Mouse (Mus musculus): ENCODE results near the gene Dnajc4. TPM values are rescaled to one million over a fixed set of nuclear protein-coding genes. Genes with fewer than 3 reads are reported as not detected.

Gene Dnajc4
- polyA plus RNA-seq, 1 experiment: 28.5 TPM

DNA sequence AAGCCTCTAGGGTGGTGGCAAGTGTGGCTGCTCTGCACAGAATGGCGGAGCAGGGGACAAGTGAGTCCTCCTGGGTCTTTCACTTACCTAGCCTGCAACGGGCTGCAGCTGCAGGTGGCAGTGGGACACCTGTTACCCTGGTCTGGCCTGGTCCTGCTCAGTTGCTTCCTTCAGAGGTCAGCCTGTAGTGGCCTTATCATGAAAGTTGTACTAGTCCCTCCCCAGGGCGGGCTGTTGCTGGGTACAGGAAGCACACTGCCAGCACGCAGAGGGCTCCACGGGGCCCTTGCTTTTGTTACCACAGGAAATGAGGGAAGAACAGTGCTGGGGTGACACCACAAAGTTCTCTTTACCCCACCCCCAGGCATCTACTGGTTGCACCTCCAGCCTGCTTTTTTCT lies 26.8 kb upstream of the Dnajc4 start, which contains the start of gene Fermt3:
Fermt3 (minus strand) TSS at position 279 of the 400 bp plus-strand sequence.
- Histone ChIP-seq H3K27me3 (ENCODE audit: control insufficient read depth, insufficient read depth, insufficient read length) (no peaks in the 10 kb centered on the region), H3K4me2 (ENCODE audit: low read depth) (no peak within 1 kb of the TSS), H3K36me3 (ENCODE audit: control insufficient read depth, insufficient read depth) (peaks cover 41% of the 10 kb centered on the region), H3K79me2 (ENCODE audit: control insufficient read depth, insufficient read depth) (no peaks in the 10 kb centered on the region), H3ac (ENCODE audit: control insufficient read depth, insufficient read length) (no peak within 1 kb of the TSS), H3K4me3 (no peak within 1 kb of the TSS)
- TF ChIP-seq REST (IDR thresholded peaks at IDR 0.05; ENCODE audit: insufficient read depth, insufficient read length): no peak
- TF ChIP-seq POLR2AphosphoS2 (IDR thresholded peaks at IDR 0.05; ENCODE audit: insufficient read length, low read depth): peak; percentile 60

DNA sequence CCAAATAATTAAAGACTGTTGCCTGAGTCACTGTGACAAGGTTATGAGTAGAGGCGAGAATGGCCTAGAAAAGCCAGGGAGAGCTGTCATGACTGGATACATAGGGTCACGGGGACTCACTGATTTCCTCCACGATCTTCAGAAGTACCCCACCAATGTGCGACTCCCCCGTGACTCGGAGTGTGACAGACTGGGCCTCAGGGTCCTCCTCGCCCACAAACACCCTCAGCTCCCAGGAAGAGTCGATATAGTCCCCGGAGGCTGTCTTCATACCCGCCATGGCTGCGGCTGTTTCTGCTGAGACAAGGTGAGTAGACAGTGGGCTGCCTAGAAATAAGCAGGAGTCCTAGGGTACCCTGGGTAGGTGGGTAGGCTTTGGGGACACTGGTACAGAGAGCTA lies 26.2 kb upstream of the Dnajc4 start:
- Histone ChIP-seq H3K4me3 (no peak overlapping the region), H3K27me3 (ENCODE audit: control insufficient read depth, insufficient read depth, insufficient read length) (no peaks in the 10 kb centered on the region), H3K36me3 (ENCODE audit: control insufficient read depth, insufficient read depth) (peaks cover 37% of the 10 kb centered on the region)

DNA sequence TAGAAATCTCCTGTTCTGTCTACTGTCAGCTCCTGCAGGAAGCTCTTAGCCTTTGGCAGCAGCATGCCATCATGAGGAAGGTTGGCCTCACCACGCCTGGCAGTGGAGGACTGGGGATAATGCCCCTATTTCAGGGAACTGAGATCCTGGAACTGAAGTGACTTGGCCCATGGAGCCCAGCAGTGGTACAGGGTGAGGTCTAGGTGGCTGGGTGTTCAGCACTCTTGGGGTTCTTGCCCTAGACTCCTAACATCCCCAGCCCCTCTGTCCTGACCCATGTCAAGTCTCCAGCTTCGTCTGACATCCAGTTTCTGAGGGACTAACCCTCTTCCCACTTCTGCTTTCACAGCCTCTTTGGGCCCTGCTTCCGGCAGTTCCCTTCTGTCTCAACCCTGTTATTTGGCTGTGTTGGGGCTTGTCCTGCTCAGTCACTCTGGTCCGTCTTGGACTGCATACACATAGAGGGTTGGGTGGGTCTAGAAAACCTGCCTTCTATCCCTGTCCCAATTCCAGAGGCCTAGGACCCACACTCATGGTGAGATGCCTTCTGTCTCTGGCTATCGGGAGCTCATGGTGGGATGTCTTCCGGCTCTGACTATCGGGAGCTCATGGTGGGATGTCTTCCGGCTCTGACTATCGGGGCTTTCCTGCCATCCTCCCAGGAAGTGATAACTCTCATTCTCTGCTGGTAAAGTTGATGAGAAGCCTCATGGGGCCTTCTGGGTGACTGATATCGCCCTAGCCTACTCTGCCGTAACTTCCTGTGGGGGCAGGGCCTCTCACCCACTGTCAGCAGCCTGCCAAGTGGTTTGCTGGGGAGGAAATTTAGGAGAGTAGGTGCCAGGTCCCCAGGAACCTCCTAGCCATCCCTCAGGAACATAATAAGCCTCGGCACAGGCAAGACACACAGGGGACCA lies 25.4 kb upstream of the Dnajc4 start:
- H3K79me2 ChIP-seq (ENCODE audit: control insufficient read depth, insufficient read depth): no peaks in the 10 kb centered on the region
- peaks cover 30% of the 10 kb centered on the region for H3K36me3 ChIP-seq (ENCODE audit: control insufficient read depth, insufficient read depth)
- no peaks in the 10 kb centered on the region for H3K27me3 ChIP-seq (ENCODE audit: control insufficient read depth, insufficient read depth, insufficient read length)
- no peak overlapping the region for H3K4me3 ChIP-seq
- H3ac ChIP-seq (ENCODE audit: control insufficient read depth, insufficient read length): no peak overlapping the region
- no peak overlapping the region for H3K4me2 ChIP-seq (ENCODE audit: low read depth)
- TF ChIP-seq REST (IDR thresholded peaks at IDR 0.05; ENCODE audit: insufficient read depth, insufficient read length): no peak
- TF ChIP-seq MYOD1 (IDR thresholded peaks at IDR 0.05; ENCODE audit: control insufficient read depth in 1 of 3, insufficient read length in 2 of 3, low read depth in 2 of 3): no peak

More for the DNA sequence above, 26.2 kb upstream of the Dnajc4 start:
- Histone ChIP-seq H3ac (ENCODE audit: control insufficient read depth, insufficient read length) (no peak overlapping the region), H3K79me2 (ENCODE audit: control insufficient read depth, insufficient read depth) (no peaks in the 10 kb centered on the region), H3K4me2 (ENCODE audit: low read depth) (no peak overlapping the region)
- TF ChIP-seq E2F4 (IDR thresholded peaks at IDR 0.05; ENCODE audit: insufficient read depth) (no peak), CEBPB (IDR thresholded peaks at IDR 0.05; ENCODE audit: insufficient read depth, poor library complexity, severe bottlenecking) (no peak), TCF12 (IDR thresholded peaks at IDR 0.05; ENCODE audit: insufficient read depth, poor library complexity, severe bottlenecking) (no peak), REST (IDR thresholded peaks at IDR 0.05; ENCODE audit: insufficient read depth, insufficient read length) (no peak), USF1 (IDR thresholded peaks at IDR 0.05; ENCODE audit: low read depth) (no peak), POLR2A (IDR thresholded peaks at IDR 0.05; ENCODE audit: insufficient read length, low read depth) (no peak), POLR2AphosphoS2 (IDR thresholded peaks at IDR 0.05; ENCODE audit: insufficient read length, low read depth) (no peak), TCF3 (IDR thresholded peaks at IDR 0.05; ENCODE audit: insufficient read length, low read depth) (no peak), MYOG (IDR thresholded peaks at IDR 0.05; ENCODE audit: control insufficient read depth in 1 of 3, insufficient read depth in 1 of 3, insufficient read length in 2 of 3, low read depth in 2 of 3) (no peak), MYOD1 (IDR thresholded peaks at IDR 0.05; ENCODE audit: control insufficient read depth in 1 of 3, insufficient read length in 2 of 3, low read depth in 2 of 3) (no peak), SRF (IDR thresholded peaks at IDR 0.05; ENCODE audit: control insufficient read depth, insufficient read length, low read depth) (no peak)

DNA sequence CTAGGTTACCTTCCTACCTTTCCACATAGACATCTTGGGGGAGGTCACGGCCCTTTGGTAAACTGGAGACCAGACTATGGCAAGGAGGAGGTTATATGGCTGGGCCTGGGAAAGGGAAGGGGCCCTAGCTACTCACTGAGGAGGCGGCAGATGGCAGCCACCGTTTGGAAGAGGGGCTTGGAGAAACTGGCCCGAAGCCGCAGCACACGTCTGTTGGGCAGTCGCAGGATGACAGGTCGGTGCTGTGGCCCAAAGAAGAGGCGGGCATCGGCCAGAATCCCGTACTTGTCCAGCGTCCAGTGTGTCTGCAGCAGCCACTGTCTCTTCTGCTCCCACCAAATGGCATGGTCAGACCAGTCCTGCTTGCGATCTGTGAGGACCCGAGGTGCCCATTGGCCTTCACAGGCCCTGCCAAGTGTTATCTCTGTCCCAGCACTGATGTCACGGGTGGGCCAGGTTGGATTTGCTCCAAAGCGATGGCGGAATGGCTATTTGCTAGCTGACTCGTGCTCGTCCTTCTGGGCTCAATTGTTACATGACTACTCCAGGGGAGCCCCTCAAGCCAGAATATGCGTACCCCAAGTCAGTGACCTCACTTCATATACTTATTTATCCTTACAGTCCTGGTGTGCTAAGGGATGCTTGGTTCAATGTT lies 22.2 kb upstream of the Dnajc4 start:
- H3ac ChIP-seq (ENCODE audit: control insufficient read depth, insufficient read length): no peak overlapping the region
- no peaks in the 10 kb centered on the region for H3K79me2 ChIP-seq (ENCODE audit: control insufficient read depth, insufficient read depth)
- peaks cover under 1% of the 10 kb centered on the region for H3K36me3 ChIP-seq (ENCODE audit: control insufficient read depth, insufficient read depth)
- H3K4me2 ChIP-seq (ENCODE audit: low read depth): no peak overlapping the region
- TF ChIP-seq TCF3 (IDR thresholded peaks at IDR 0.05; ENCODE audit: insufficient read length, low read depth): no peak
- TF ChIP-seq USF1 (IDR thresholded peaks at IDR 0.05; ENCODE audit: low read depth): no peak
- TF ChIP-seq CEBPB (IDR thresholded peaks at IDR 0.05; ENCODE audit: insufficient read depth, poor library complexity, severe bottlenecking): no peak
- TF ChIP-seq MAX (IDR thresholded peaks at IDR 0.05; ENCODE audit: low read depth): no peak
- no peak for TF ChIP-seq REST (IDR thresholded peaks at IDR 0.05; ENCODE audit: insufficient read depth, insufficient read length)
- TF ChIP-seq MYOG (IDR thresholded peaks at IDR 0.05; ENCODE audit: control insufficient read depth in 1 of 3, insufficient read depth in 1 of 3, insufficient read length in 2 of 3, low read depth in 2 of 3): no peak
- no peak for TF ChIP-seq E2F4 (IDR thresholded peaks at IDR 0.05; ENCODE audit: insufficient read depth)
- no peak for TF ChIP-seq SRF (IDR thresholded peaks at IDR 0.05; ENCODE audit: control insufficient read depth, insufficient read length, low read depth)
- TF ChIP-seq TCF12 (IDR thresholded peaks at IDR 0.05; ENCODE audit: insufficient read depth, poor library complexity, severe bottlenecking): no peak
- TF ChIP-seq POLR2AphosphoS2 (IDR thresholded peaks at IDR 0.05; ENCODE audit: insufficient read length, low read depth): no peak
- no peak overlapping the region for H3K4me3 ChIP-seq
- H3K27me3 ChIP-seq (ENCODE audit: control insufficient read depth, insufficient read depth, insufficient read length): no peaks in the 10 kb centered on the region

DNA sequence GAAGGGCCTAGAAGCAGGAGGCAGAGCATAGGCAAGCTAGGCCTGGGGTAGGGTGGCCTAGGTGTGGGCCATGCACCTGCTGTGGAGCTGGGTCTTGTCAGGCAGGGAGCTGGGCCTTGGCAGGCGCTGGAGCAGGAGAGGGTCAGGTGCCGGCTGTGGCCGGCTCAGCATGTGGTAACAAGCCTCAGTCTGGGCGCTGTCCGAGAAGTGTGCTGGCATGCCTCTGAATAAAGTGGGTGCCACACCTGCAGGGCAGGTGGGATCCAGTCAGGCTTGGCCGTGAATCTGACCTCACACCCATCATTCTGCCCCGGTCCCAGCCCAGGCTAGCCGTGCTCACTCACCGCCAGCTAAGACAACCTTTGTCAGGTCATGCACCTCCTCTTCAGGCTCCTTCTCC lies 21.6 kb upstream of the Dnajc4 start:
- H3K27me3 ChIP-seq (ENCODE audit: control insufficient read depth, insufficient read depth, insufficient read length): no peaks in the 10 kb centered on the region
- H3ac ChIP-seq (ENCODE audit: control insufficient read depth, insufficient read length): no peak overlapping the region
- H3K79me2 ChIP-seq (ENCODE audit: control insufficient read depth, insufficient read depth): no peaks in the 10 kb centered on the region
- no peak overlapping the region for H3K4me3 ChIP-seq
- TF ChIP-seq POLR2A (IDR thresholded peaks at IDR 0.05; ENCODE audit: insufficient read length, low read depth) (no peak), CEBPB (IDR thresholded peaks at IDR 0.05; ENCODE audit: insufficient read depth, poor library complexity, severe bottlenecking) (no peak), TCF12 (IDR thresholded peaks at IDR 0.05; ENCODE audit: insufficient read depth, poor library complexity, severe bottlenecking) (no peak), MYOG (IDR thresholded peaks at IDR 0.05; ENCODE audit: control insufficient read depth in 1 of 3, insufficient read depth in 1 of 3, insufficient read length in 2 of 3, low read depth in 2 of 3) (no peak), MAX (IDR thresholded peaks at IDR 0.05; ENCODE audit: low read depth) (no peak), SRF (IDR thresholded peaks at IDR 0.05; ENCODE audit: control insufficient read depth, insufficient read length, low read depth) (no peak), MYOD1 (IDR thresholded peaks at IDR 0.05; ENCODE audit: control insufficient read depth in 1 of 3, insufficient read length in 2 of 3, low read depth in 2 of 3) (no peak), E2F4 (IDR thresholded peaks at IDR 0.05; ENCODE audit: insufficient read depth) (no peak)
- no peaks in the 10 kb centered on the region for H3K36me3 ChIP-seq (ENCODE audit: control insufficient read depth, insufficient read depth)
- no peak overlapping the region for H3K4me2 ChIP-seq (ENCODE audit: low read depth)
